Mouse (Mus musculus) intestine, embryonic 14.5 days (tissue): Measurements from ENCODE around the gene Plod1. TPM values are rescaled to one million over a fixed set of nuclear protein-coding genes. Genes with fewer than 3 reads are reported as not detected.
"Not testable (repeated sequence)": the region's sequence is repeated elsewhere in the genome, so short reads cannot be mapped to it uniquely, and the experiment has no call there.

Experiments used
- ATAC-seq: fragments of 200-750 bp; cut with Nextera tagmentation; replicated peaks from 2 replicates; pipeline ENCODE4 v1.8.0; 2017; ENCODE audit warnings: low read depth, moderate number of reproducible peaks, moderate TSS enrichment, moderate library complexity; ENCODE audit not compliant: low FRiP score, low TSS enrichment
- DNase-seq: peaks from one replicate; pipeline ENCODE4 v3.0.0-alpha.2; 2018; ENCODE audit warnings: low spot score
- H3K27ac ChIP-seq: fragments of 300-500 bp; sonication (generic); 2 replicates; pipeline ENCODE4 v1.5.1; 2014; ENCODE audit warnings: low read depth, mild to moderate bottlenecking, control low read depth
- H3K27me3 ChIP-seq: fragments of 300-500 bp; sonication (generic); replicated peaks from 2 replicates; pipeline ENCODE4 v1.6.1; 2014; ENCODE audit warnings: low read length, control low read depth; ENCODE audit not compliant: control insufficient read depth, insufficient read depth
- H3K36me3 ChIP-seq: fragments of 300-500 bp; sonication (generic); 2 replicates; pipeline ENCODE4 v1.6.1; 2014; ENCODE audit warnings: low read length, control low read depth; ENCODE audit not compliant: control insufficient read depth, insufficient read depth
- H3K4me1 ChIP-seq: fragments of 300-500 bp; sonication (generic); replicated peaks from 2 replicates; pipeline ENCODE4 v1.6.1; 2014; ENCODE audit warnings: low read length, control low read depth, mixed read lengths; ENCODE audit not compliant: control insufficient read depth, insufficient read depth
- H3K4me2 ChIP-seq: fragments of 300-500 bp; sonication (generic); 2 replicates; pipeline ENCODE4 v1.6.1; 2014; ENCODE audit warnings: low read length
- H3K4me3 ChIP-seq: fragments of 300-500 bp; sonication (generic); 2 replicates; pipeline ENCODE4 v1.5.1; 2014; ENCODE audit warnings: low read depth, low read length, control low read depth, mixed read lengths
- H3K9ac ChIP-seq: fragments of 300-500 bp; sonication (generic); 2 replicates; pipeline ENCODE4 v1.6.1; 2014; ENCODE audit warnings: mild to moderate bottlenecking, low read length
- H3K9me3 ChIP-seq: fragments of 300-500 bp; sonication (generic); 2 replicates; pipeline ENCODE4 v1.6.1; 2016; ENCODE audit warnings: low read length, control low read depth; ENCODE audit not compliant: control insufficient read depth
- WGBS: fragments of 180-500 bp; shearing (Covaris S2); extraction: QIAGEN DNeasy Blood & Tissue Kit; methylation state at CpG from one replicate; pipeline ENCODE4 v1.1.7; 2014; 5-methylcytosine and 5-hydroxymethylcytosine counted together
- polyA plus RNA-seq: library from polyadenylated mRNA; unstranded; fragments of >200 nt; fragmentation: Nextera tagmentation; extraction: Ambion mirVana; gene quantifications from 2 replicates; pipeline ENCODE4 v1.2.1, GENCODE M21; 2014

The Plod1 gene
- polyA plus RNA-seq, 1 experiment from 2014 or later: 40.9 TPM

DNA sequence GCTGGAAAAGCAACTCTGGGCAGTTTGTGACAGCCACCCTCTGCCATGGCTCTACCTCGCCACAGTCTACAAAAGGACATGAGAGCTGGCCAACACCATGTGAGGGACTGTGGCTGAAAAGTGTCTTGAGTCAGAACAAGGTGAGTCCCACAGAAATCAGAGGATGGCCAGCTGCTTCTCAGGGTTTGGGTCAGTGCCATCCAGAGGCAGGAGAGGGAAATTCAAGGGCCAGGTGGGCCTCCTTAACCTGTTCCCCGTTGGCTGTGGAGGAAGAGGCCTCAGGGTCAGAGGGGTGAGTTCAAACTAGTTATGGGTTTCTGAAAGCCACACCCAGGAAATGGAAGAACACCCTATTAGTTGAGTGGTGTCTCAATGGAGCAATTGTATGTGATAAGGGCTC, 57.1 kb downstream of the Plod1 start:
- no peaks in the 10 kb centered on the region for H3K27me3 ChIP-seq
- WGBS: 72% methylated on average over 2 of the region's 2 CpGs
- peaks cover 89% of the 10 kb centered on the region for H3K36me3 ChIP-seq
- ATAC-seq (no peak), DNase-seq (no peak)
- H3K9ac ChIP-seq: no peak overlapping the region
- no peaks in the 10 kb centered on the region for H3K9me3 ChIP-seq
- H3K4me3 ChIP-seq: no peak overlapping the region
- no peak overlapping the region for H3K4me2 ChIP-seq
- H3K4me1 ChIP-seq: no peaks in the 10 kb centered on the region
- no peak overlapping the region for H3K27ac ChIP-seq

DNA sequence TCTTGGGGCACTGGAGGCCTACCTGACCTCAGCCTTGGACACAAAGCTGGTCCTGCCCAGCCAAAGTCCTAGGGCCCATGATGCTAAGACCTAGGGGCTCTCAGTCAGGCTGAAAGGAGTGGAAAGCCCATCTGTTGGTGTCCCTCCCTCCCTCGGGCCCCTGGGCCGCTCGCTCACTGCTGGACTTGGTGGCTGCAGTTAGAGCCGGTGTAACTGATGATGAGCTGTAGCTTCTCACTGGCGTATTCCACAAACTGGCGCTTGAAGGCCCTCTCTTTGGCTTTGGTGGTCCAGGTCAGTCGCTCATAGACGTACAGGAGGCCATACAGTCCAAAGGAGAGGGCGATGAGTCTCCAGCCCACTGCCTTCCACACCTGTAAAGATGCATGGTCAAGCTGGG, 58.0 kb downstream of the Plod1 start:
- H3K9me3 ChIP-seq: no peaks in the 10 kb centered on the region
- H3K27ac ChIP-seq: no peak overlapping the region
- 95% methylated on average over 9 of the region's 9 CpGs for WGBS
- no peak for DNase-seq
- H3K4me3 ChIP-seq: no peak overlapping the region
- peaks cover 90% of the 10 kb centered on the region for H3K36me3 ChIP-seq
- H3K4me1 ChIP-seq: no peaks in the 10 kb centered on the region
- no peak overlapping the region for H3K4me2 ChIP-seq
- H3K27me3 ChIP-seq: no peaks in the 10 kb centered on the region
- no peak for ATAC-seq
- no peak overlapping the region for H3K9ac ChIP-seq

DNA sequence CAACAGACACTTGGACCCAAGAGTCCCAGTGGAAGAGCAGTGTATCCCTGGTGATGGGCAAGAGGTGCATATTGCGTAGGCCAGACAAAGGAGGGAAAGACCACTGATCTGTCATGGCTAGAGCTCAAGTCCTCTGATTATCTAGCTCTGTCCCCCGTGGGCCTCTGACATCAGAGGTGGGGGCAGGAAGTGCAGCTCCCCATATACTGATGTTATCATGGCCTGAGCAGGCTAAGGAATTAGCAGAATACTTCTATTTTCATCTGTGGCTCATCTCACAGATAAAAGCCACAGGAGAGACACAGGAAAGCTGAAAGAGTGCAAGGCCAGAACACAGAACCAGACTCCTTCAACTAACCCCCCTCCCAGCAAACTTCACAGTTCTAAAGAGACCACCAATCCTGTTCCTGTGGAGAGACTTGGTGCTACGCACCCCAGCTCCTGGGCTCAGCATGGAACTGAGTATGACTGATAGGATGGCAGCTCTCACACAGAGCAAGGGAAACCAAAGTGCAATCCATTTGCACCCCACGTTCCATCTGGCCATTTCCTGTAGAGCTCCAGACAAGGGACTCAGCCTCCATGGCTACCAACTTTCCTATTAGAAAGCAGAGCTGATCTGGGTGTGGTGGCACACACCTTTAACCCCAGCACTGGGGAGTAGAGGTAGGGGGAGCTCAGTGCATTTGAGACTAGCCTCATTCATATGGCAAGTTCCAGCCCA, 60.6 kb downstream of the Plod1 start:
- Histone ChIP-seq H3K9ac (no peak overlapping the region), H3K27me3 (no peaks in the 10 kb centered on the region), H3K4me3 (no peak overlapping the region), H3K36me3 (peaks cover 80% of the 10 kb centered on the region), H3K4me1 (no peaks in the 10 kb centered on the region), H3K27ac (no peak overlapping the region), H3K9me3 (no peaks in the 10 kb centered on the region), H3K4me2 (no peak overlapping the region)
- DNase-seq: no peak
- WGBS: 88% methylated on average over 4 of the region's 4 CpGs
- no peak for ATAC-seq

DNA sequence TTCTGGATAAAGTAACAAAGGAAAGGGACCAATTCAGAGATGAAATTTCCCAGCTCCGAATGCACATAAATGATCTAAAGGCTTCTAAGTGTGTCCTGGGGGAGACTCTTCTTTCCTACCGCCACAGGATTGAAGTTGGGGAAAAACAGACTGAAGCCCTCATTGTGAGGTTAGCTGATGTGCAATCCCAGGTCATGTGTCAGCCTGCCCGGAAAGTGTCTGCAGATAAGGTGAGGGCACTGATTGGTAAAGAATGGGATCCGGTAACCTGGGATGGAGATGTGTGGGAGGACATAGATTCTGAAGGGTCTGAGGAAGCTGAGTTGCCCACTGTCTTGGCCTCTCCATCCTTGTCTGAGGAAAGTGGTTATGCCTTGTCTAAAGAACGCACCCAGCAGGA, 67.3 kb downstream of the Plod1 start:
- Histone ChIP-seq H3K27ac (peak overlapping the region; percentile 65), H3K27me3 (no peaks in the 10 kb centered on the region), H3K36me3 (peaks cover 37% of the 10 kb centered on the region), H3K4me3 (peak overlapping the region; percentile 83), H3K4me1 (peaks cover 19% of the 10 kb centered on the region), H3K9me3 (no peaks in the 10 kb centered on the region), H3K4me2 (peak overlapping the region; percentile 82), H3K9ac (peak overlapping the region; percentile 63)
- 17% methylated on average over 5 of the region's 5 CpGs for WGBS
- DNase-seq (peak; percentile 61), ATAC-seq (no peak)

DNA sequence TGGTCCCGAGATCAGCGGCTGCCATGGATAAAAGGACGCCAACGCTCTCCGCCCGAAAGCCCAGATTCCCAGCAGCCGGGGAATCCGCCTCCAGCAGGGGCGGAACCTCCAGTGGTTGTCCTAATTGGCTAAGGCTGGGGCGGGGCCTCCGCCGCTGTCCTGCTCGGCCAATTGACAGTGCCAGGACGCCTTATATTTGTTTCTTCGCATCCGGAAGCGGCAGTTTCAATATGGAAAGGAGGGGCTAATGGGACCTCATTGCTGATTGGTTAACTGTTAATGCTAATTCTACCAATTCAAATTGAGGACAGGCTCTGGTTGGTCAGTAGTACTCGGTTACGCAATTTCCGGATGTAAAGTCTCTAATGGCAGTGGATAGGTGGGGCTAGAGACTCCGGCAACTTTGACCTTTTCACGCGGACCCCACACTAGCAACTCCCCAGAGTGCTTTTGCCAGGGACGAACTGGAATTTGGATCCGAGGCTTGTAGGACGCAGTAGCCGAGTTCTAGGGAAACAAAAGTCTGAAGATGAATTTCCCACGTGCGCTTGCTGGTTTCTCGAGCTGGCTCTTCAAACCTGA, 68.0 kb downstream of the Plod1 start, which contains the start of the genes Miip and Fv1:
Gene Miip, minus strand, starts transcription at position 367 of the 582 bp plus-strand sequence.
Gene Fv1, plus strand, starts transcription at position 530 of the 582 bp plus-strand sequence.
- peaks cover 36% of the 10 kb centered on the region for H3K36me3 ChIP-seq
- WGBS: under 1% methylated on average over 30 of the region's 30 CpGs
- H3K4me1 ChIP-seq: peaks cover 19% of the 10 kb centered on the region
- peak within 1 kb of the TSS; percentile 66 for H3K9ac ChIP-seq
- peak within 1 kb of the TSS; percentile 83 for H3K4me3 ChIP-seq
- peak within 1 kb of the TSS; percentile 84 for H3K27ac ChIP-seq
- peak; percentile 98 for ATAC-seq
- H3K4me2 ChIP-seq: peak within 1 kb of the TSS; percentile 82
- no peaks in the 10 kb centered on the region for H3K9me3 ChIP-seq
- peak; percentile 90 for DNase-seq
- H3K27me3 ChIP-seq: no peaks in the 10 kb centered on the region

DNA sequence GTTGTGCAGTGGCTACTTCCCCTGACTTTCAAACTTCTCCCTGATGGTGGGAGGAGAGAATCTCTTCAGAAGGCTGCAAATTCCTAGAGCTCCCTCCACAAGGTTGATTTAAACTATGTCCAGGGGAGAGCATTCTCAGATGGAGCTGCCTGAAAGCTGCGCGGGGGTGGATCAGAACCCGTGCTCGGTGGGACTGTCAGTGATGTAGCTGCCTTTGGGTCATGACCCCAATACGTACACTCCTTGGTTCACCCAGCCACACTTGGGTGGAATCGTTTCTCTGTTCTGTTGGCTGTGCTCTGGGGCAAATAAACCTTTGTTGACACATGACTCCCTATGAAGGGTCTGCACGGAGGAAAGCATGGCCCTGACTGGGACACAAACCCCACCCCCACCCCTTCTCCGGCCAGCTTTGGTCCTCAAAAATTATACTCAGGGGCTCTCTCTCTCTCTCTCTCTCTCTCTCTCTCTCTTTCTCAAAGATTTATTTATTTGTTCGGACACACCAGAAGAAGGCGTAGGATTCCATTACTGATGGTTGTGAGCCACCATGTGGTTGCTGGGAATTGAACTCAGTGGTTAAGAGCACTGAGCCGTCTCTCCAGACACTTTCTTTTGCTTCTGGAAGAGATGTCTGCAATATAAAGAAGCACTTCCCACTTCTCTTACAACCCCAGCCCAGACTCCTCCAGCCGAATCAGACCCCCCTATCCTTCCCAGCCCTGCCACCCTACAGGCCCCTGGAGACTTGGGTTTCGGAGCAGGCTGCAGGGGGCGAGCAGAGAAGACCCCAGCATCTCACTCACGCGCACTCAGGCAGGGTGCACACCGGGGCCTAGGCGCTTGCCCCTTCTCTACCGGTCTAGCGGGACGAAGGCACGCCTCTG, 68.8 kb downstream of the Plod1 start:
- DNase-seq (no peak), ATAC-seq (no peak)
- 3% methylated on average over 22 of the region's 22 CpGs for WGBS
- Histone ChIP-seq H3K4me3 (peak overlapping the region; percentile 83), H3K4me2 (peak overlapping the region; percentile 60), H3K9ac (peak overlapping the region; percentile 66), H3K27ac (peak overlapping the region; percentile 84), H3K27me3 (no peaks in the 10 kb centered on the region), H3K4me1 (peaks cover 19% of the 10 kb centered on the region), H3K9me3 (no peaks in the 10 kb centered on the region), H3K36me3 (peaks cover 36% of the 10 kb centered on the region)

DNA sequence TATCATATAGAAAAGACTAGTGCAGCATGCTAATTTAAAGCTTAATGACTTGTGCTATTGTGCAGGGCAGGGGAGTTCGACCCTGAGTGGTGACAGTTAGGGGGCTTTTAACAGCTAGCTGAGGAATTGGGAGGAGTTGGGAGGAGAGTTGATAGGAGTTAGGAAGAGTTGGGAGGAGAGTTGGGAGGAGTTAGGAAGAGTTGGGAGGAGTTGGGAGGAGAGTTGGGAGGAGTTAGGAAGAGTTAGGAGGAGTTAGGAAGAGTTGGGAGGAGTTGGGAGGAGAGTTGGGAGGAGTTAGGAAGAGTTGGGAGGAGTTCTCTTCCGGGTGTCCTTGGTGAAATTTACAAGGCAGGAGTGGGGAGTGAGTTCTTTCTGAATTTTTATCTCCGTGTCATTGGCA, 69.8 kb downstream of the Plod1 start:
- not testable (repeated sequence) for H3K4me3 ChIP-seq, ATAC-seq, H3K27me3 ChIP-seq, H3K27ac ChIP-seq, DNase-seq, H3K9ac ChIP-seq, H3K9me3 ChIP-seq
- Histone ChIP-seq H3K4me1 (peaks cover 19% of the 10 kb centered on the region), H3K36me3 (peaks cover 39% of the 10 kb centered on the region), H3K4me2 (peak overlapping the region; percentile 60; the same call in 1 of the 2 replicates)
- 47% methylated on average over 3 of the region's 3 CpGs for WGBS

DNA sequence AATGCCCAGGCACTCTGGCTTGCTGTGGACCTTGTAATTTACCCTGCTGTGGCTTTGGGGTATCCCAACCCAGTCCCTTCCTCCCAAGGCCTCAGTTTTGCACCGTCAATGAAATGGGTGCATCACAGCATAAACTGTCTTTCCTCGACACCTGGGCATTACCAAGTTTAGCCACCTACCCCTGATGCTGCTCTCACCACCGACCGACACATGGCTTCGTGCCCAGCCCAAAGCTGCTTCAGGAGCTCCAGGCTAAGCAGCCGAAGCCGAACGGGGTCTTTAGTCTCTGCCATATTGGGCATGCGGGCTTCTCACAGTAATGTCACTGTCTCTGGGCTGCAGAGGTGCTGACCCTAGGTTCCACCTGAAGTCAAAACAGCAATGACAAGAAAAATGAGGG, 70.5 kb downstream of the Plod1 start:
- H3K4me2 ChIP-seq: no peak overlapping the region
- no peak overlapping the region for H3K9ac ChIP-seq
- ATAC-seq: no peak
- H3K27ac ChIP-seq: no peak overlapping the region
- no peak overlapping the region for H3K4me3 ChIP-seq
- 97% methylated on average over 9 of the region's 9 CpGs for WGBS
- no peaks in the 10 kb centered on the region for H3K9me3 ChIP-seq
- H3K4me1 ChIP-seq: peaks cover 19% of the 10 kb centered on the region
- H3K27me3 ChIP-seq: no peaks in the 10 kb centered on the region
- no peak for DNase-seq
- peaks cover 44% of the 10 kb centered on the region for H3K36me3 ChIP-seq
